Mouse (Mus musculus): Measurements from ENCODE around the gene Sash1. TPM values are rescaled to one million over a fixed set of nuclear protein-coding genes. Genes with fewer than 3 reads are reported as not detected.

Sash1 gene
- 2.1 and 4.7 TPM in 2 replicates for total RNA-seq (2015; ENCODE audit: low replicate concordance)
- total RNA-seq (2017; ENCODE audit: low replicate concordance), result 1.3 and 1.5 TPM in 2 replicates

DNA sequence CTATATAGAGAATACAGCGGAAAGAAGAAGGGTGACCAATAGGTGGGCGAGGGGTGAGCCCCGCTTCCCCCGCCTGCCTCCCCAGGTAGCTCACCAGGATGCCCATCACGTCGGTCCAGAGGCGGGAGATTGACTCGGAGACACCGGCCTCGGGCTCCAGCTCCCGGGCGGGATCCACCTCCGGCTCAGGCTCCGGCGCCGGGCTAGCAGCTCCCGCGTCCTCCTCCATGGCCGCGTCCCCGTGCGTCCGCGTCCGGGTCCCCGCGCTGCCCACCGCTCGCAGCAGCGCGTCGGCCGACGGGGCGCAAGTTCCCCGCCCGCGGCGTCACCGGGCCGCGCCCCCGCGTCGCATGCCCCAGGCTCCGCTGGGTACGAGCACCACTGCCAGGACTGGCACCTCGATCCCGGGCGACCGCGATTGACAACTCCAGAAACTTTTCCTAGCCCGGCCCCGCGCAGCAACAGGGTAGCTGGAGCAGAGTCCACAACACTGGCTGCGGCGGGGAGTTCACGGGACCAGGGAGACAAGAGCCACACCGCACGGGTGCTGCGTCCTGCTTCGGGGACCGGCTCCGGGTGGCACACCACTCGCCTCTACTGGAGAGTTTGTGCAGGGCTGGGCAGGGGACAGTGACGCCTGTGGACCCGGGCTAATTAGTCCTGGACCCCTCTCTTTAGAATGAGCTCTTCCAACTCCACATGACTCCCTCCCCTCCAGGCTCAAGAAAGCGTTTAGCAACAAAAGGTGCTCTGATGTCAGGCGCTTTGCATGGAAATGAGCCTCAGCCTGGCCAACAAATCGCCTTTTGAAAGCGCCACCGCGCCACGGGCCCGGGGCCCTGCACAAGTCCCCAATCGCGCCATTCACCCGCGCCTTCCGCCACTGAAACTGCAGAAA lies at the start of gene Sash1:
TSS of gene Sash1 (minus strand) at position 441 of the 898 bp plus-strand sequence.
- ATAC-seq (replicated peaks; ENCODE audit: low FRiP score, poor library complexity, severe bottlenecking), result no peak

GRCm38 (mm10) chr10:8935601-8936000 lies 49.7 kb upstream of the Sash1 start:
- ATAC-seq (replicated peaks; ENCODE audit: low FRiP score, poor library complexity, severe bottlenecking), result no peak

- ATAC-seq (replicated peaks; ENCODE audit: low FRiP score, poor library complexity, severe bottlenecking), result no peak
Measured at GRCm38 (mm10) chr10:8933451-8934372, 47.8 kb upstream of the Sash1 start.

GRCm38 (mm10) chr10:8931548-8932240 lies 45.8 kb upstream of the Sash1 start:
- no peak for ATAC-seq (replicated peaks; ENCODE audit: low FRiP score, poor library complexity, severe bottlenecking)

DNA sequence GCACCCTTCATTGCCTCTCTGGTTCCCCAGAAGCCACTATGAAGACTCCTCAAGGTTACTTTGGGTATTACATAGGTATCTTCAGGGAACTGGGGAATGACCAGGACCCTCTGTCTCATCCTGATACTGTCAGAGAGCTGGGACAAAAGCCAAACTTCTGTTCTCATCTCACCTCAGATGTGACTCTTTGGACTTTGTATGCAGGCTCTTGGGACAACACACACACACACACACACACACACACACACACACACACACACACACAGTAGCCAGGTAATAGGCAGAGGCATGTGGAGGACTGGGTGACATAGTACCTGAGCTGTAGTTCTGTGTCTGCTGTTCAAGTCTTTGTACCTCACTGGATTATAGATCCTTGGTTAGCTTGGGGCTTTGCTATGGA lies 44.8 kb upstream of the Sash1 start:
- no peak for ATAC-seq (replicated peaks; ENCODE audit: low FRiP score, poor library complexity, severe bottlenecking)

- ATAC-seq (replicated peaks; ENCODE audit: low FRiP score, poor library complexity, severe bottlenecking), result no peak
Measured at GRCm38 (mm10) chr10:8928775-8929647, 43.1 kb upstream of the Sash1 start.

DNA sequence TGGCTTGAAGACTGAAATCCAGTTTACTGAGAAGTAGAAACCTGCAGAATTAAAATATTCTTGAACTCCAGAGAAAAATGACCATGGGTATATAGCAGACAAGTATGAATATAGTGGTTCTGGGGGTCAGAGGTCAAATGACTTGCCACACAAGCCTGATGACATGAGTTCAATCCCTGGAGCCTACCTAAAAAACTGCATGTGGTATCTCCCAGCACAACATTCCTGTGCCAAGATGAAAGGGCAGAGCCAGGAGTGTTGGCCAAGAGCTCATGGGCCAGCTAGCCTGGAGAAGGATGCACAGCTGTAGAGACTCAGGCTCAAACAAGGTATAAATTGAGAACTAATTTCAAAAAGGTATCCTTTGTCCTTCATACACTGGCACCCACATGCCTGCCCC lies 42.4 kb upstream of the Sash1 start:
- no peak for ATAC-seq (replicated peaks; ENCODE audit: low FRiP score, poor library complexity, severe bottlenecking)

DNA sequence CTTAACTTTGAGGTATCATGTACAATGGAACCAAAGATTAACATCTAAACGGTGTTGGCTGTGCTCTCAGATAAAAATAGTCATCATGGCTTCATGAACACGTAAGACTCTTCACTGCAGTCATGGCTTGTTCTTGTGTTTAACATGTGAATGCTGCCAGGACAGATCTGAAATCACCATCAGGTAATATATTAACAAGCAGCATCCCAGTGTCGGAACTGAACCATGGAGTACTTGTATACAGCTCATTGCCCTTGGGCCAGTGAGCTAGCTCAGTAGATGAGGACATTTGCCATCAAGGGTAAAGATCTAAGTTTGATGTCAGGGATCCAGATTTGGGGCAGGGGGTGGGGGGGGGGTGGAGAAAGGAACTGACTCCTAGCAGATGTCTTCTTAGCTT lies 41.0 kb upstream of the Sash1 start:
- ATAC-seq (replicated peaks; ENCODE audit: low FRiP score, poor library complexity, severe bottlenecking), result no peak

DNA sequence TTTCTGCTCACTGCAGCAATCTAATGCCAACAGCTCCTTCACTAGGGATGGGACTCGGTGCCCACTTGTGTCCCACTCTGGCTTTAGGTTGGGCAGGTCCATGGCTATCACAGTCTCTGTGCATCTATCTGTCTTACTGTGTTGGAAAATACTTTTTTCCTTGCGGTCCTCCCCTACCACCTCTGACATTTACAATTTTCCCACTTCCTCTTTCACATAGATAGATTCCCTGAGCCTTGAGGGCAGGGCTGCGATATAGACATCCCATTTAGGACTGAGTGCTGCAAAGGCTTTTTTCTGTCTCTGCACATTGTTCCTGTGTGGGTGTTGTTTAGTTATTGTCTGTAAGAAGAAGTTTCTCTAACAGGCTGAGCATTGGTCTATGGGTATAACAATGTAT lies 40.4 kb upstream of the Sash1 start:
- no peak for ATAC-seq (replicated peaks; ENCODE audit: low FRiP score, poor library complexity, severe bottlenecking)

GRCm38 (mm10) chr10:8925299-8925698 lies 39.4 kb upstream of the Sash1 start:
- no peak for ATAC-seq (replicated peaks; ENCODE audit: low FRiP score, poor library complexity, severe bottlenecking)

GRCm38 (mm10) chr10:8921098-8921693 lies 35.3 kb upstream of the Sash1 start:
- ATAC-seq (replicated peaks; ENCODE audit: low FRiP score, poor library complexity, severe bottlenecking), result no peak

GRCm38 (mm10) chr10:8917798-8918197 lies 31.9 kb upstream of the Sash1 start:
- ATAC-seq (replicated peaks; ENCODE audit: low FRiP score, poor library complexity, severe bottlenecking), result no peak

GRCm38 (mm10) chr10:8917350-8917749 lies 31.5 kb upstream of the Sash1 start:
- ATAC-seq (replicated peaks; ENCODE audit: low FRiP score, poor library complexity, severe bottlenecking), result no peak

DNA sequence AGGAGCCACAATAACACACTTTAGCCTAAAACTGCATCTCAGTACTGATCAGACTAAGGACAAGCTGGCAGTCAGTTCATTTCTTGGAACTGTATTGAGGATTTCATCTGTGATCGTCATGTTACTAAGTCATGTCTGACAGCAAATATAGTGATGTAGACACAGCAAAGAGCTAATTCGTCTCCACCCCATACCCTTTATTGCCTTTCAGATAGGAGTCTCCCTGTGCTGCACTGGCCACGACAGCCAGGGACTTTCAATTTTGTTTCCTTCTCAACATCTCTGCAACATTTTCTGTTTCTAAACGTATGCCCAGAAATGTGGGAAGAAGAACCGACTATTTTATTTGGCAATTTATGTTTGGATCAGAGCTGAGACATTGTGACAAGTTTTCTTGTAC lies 29.9 kb upstream of the Sash1 start:
- no peak for ATAC-seq (replicated peaks; ENCODE audit: low FRiP score, poor library complexity, severe bottlenecking)

DNA sequence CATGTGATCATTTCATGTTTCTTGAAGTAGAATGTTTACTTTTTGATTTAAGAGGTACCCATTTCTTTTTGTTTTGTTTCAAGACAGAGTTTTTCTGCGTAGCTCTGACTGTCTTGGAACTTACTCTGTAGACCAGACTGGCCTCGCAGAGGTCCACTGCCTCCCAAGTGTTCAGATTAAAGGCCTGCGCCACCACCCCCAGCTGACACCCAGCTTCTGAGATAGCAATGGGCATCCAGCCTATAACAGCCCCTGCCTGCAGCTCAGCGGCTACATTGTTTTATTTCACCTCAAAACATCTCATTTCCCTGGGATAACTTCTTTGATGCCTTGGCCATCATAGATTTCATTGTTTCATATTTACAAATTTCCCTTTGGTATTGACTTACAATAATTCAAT lies 28.0 kb upstream of the Sash1 start:
- no peak for ATAC-seq (replicated peaks; ENCODE audit: low FRiP score, poor library complexity, severe bottlenecking)

DNA sequence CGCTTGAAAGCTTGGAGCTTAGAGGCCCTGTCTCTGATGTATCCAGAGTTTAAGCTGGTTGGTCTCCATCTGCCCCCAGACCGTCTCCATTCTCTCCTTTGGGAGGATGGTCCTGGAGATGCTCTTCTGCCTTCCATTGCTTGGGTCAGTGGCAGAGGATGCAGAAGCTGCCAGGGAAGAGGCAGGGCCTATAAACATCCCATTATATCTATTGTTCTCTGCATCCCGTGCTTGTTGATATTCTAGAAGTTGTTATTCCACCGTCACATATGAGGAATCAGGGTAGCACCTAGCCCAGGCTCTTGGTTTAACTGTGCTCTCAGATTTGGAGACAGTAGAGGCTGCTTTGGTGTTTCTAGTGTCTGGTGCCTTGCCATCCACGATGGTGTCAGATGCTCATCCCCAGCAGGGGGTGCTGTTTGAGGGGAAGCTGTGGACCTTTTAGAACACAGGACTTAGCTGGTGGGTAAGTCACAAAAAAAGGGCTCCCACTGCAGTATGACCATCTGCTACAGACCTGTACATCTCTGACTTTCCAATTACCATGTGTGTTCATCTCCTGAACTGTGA lies 26.9 kb upstream of the Sash1 start:
- ATAC-seq (replicated peaks; ENCODE audit: low FRiP score, poor library complexity, severe bottlenecking), result no peak

- ATAC-seq (replicated peaks; ENCODE audit: low FRiP score, poor library complexity, severe bottlenecking), result no peak
Measured at GRCm38 (mm10) chr10:8912213-8912612, 26.3 kb upstream of the Sash1 start.

GRCm38 (mm10) chr10:8910237-8910990 lies 24.5 kb upstream of the Sash1 start:
- no peak for ATAC-seq (replicated peaks; ENCODE audit: low FRiP score, poor library complexity, severe bottlenecking)

Data from erythroid progenitor cell, adult 5-6 weeks (primary cell).